Mouse (Mus musculus) midbrain, embryonic 15.5 days (tissue): ENCODE data around the gene Aldh1a3. TPM values are rescaled to one million over a fixed set of nuclear protein-coding genes. Genes with fewer than 3 reads are reported as not detected.

Source experiments
- ATAC-seq: fragments of 200-750 bp; cut with Nextera tagmentation; replicated peaks from 2 replicates; pipeline ENCODE4 v1.8.0; 2017; ENCODE audit warnings: moderate TSS enrichment
- H3K27ac ChIP-seq: fragments of 300-500 bp; sonication (generic); 2 replicates; pipeline ENCODE4 v1.5.1; 2015; ENCODE audit warnings: mild to moderate bottlenecking, inconsistent platforms
- H3K27me3 ChIP-seq: fragments of 300-500 bp; sonication (generic); replicated peaks from 2 replicates; pipeline ENCODE4 v1.6.1; 2015; ENCODE audit warnings: inconsistent platforms
- H3K36me3 ChIP-seq: fragments of 300-500 bp; sonication (generic); replicated peaks from 2 replicates; pipeline ENCODE4 v1.6.1; 2015; ENCODE audit warnings: inconsistent platforms
- H3K4me1 ChIP-seq: fragments of 300-500 bp; sonication (generic); 2 replicates; pipeline ENCODE4 v1.6.1; 2015; ENCODE audit warnings: inconsistent platforms
- H3K4me2 ChIP-seq: fragments of 300-500 bp; sonication (generic); 2 replicates; pipeline ENCODE4 v1.6.1; 2015; ENCODE audit warnings: inconsistent platforms, mild to moderate bottlenecking, moderate library complexity
- H3K4me3 ChIP-seq: fragments of 300-500 bp; sonication (generic); 2 replicates; pipeline ENCODE4 v1.5.1; 2015; ENCODE audit warnings: mild to moderate bottlenecking, inconsistent platforms
- H3K9ac ChIP-seq: fragments of 300-500 bp; sonication (generic); 2 replicates; pipeline ENCODE4 v1.6.1; 2015; ENCODE audit warnings: mild to moderate bottlenecking, inconsistent platforms
- H3K9me3 ChIP-seq: fragments of 300-500 bp; sonication (generic); 2 replicates; pipeline ENCODE4 v1.6.1; 2016; ENCODE audit warnings: inconsistent platforms
- WGBS: fragments of 180-500 bp; shearing (Covaris S2); methylation state at CpG from one replicate; pipeline ENCODE4 v1.1.7; 2015; ENCODE audit warnings: mixed read lengths; 5-methylcytosine and 5-hydroxymethylcytosine counted together
- polyA plus RNA-seq: library from polyadenylated mRNA; unstranded; fragments of >200 nt; fragmentation: Nextera tagmentation; extraction: Ambion mirVana; gene quantifications from 2 replicates; pipeline ENCODE4 v1.2.1, GENCODE M21; 2015

Aldh1a3 gene
- polyA plus RNA-seq, 1 experiment from 2014 or later = 0.83 TPM

DNA sequence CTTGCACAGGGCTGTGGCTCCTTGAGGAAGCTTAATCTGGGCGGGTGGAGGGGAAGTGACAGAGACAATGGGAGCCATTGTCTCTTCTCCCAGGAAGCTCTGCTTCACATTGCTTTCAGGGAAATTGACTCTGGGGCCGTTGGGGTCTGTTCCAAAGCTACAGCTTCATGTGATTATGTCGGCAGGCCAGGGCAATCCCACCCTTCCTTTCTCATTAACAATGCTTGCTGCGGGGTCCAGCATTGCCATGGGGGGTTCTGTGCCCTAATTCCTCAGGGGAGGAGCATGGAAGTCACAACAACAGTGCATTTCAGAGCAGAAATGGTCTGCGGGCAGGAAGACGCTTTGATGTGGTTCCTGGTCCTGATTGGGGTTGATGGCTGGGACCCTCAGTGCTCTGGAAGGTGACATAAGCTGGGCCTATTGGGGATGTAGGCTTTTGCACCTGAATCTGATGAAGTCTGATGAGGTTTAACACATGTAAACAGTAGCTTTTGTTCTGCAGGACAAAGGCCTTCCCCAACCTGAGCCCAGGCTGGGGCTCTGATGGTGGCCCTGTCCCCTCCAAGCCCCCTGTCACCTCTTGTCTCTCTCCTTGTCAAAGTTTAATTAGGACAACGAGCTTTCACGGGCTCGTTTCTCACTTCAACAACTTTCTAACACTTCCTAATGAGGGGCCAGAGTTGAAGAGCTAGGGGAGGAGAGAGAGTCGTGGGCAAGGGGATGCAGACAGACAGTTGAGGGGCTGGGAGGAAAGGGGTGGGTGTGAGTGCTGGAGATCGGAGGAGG is 18.0 kb upstream of the Aldh1a3 start:
- WGBS = 23% methylated on average over 11 of the region's 11 CpGs
- ATAC-seq = no peak
- Histone ChIP-seq H3K27me3 (no peaks in the 10 kb centered on the region), H3K4me2 (no peak overlapping the region), H3K9ac (no peak overlapping the region), H3K9me3 (no peaks in the 10 kb centered on the region), H3K27ac (no peak overlapping the region), H3K4me1 (peaks cover 8% of the 10 kb centered on the region), H3K36me3 (no peaks in the 10 kb centered on the region), H3K4me3 (no peak overlapping the region)

DNA sequence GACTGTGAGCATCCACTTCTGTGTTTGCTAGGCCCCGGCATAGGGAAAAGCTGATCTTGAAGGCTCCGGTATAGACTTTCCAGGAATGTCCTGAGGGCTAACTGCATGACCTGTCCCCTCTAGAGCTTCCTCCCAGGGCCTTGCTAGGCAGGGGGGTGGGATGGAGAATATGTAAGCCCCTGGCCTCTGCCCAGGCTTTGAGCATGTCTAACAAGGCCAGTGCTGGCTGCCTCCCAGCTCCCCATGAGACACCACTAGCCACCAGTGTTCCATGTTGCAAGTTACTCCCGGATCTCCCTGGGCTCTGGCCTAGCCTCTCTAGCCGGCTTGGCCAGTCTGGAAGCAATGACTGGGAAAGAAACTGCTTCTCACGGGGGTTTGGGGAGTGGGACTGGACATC is 17.4 kb upstream of the Aldh1a3 start:
- no peak overlapping the region for H3K4me3 ChIP-seq
- no peak overlapping the region for H3K4me2 ChIP-seq
- H3K27ac ChIP-seq = no peak overlapping the region
- 59% methylated on average over 5 of the region's 5 CpGs for WGBS
- no peak overlapping the region for H3K9ac ChIP-seq
- H3K9me3 ChIP-seq = no peaks in the 10 kb centered on the region
- no peaks in the 10 kb centered on the region for H3K27me3 ChIP-seq
- ATAC-seq = no peak
- peaks cover 5% of the 10 kb centered on the region for H3K4me1 ChIP-seq
- no peaks in the 10 kb centered on the region for H3K36me3 ChIP-seq

DNA sequence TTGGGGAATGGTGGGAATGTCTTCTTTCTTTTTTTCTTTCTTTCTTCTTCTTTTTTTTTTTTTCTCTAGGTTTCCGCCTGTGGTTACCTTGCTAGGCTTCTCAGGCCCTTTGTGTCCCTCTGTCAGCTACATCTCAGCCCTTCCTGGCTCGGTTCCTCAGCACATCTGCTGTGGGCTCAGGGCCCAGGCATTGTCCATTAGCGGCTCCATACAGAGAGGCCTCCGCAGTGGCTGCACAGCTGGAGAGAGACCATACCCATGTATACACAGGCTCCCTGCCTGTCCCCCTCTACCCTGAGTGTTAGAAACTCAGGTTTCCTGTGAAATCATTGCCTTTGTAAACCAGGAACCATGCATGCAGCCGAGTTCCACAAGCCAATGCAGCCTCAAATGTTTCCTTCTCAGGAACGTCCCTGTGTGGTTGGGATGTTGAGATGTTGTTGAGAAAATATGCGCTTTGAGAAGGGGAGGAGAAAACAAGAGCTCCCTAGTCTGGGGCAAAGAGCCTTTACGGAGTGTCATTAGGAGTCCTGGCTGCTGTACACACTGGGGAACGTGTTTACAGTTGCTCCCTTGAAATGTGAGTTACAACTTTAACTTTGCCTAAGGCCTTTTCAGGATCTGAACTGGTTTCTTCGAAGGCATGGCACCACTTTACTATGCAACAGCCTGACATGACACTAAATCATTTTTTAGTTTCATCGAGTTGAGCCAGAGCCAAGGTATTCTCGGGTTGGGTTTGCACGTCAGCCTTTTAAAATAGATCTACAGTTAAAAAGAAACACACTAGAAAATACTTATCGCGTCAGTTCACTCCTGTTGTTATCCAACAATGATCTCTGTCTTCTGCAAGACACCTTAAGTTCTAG is 15.4 kb upstream of the Aldh1a3 start:
- no peak overlapping the region for H3K9ac ChIP-seq
- H3K36me3 ChIP-seq = no peaks in the 10 kb centered on the region
- H3K4me2 ChIP-seq = no peak overlapping the region
- H3K9me3 ChIP-seq = no peaks in the 10 kb centered on the region
- WGBS = 65% methylated on average over 15 of the region's 15 CpGs
- H3K4me3 ChIP-seq = no peak overlapping the region
- H3K27me3 ChIP-seq = no peaks in the 10 kb centered on the region
- H3K4me1 ChIP-seq = peaks cover 4% of the 10 kb centered on the region; the same call in 1 of the 2 replicates
- no peak for ATAC-seq
- no peak overlapping the region for H3K27ac ChIP-seq

DNA sequence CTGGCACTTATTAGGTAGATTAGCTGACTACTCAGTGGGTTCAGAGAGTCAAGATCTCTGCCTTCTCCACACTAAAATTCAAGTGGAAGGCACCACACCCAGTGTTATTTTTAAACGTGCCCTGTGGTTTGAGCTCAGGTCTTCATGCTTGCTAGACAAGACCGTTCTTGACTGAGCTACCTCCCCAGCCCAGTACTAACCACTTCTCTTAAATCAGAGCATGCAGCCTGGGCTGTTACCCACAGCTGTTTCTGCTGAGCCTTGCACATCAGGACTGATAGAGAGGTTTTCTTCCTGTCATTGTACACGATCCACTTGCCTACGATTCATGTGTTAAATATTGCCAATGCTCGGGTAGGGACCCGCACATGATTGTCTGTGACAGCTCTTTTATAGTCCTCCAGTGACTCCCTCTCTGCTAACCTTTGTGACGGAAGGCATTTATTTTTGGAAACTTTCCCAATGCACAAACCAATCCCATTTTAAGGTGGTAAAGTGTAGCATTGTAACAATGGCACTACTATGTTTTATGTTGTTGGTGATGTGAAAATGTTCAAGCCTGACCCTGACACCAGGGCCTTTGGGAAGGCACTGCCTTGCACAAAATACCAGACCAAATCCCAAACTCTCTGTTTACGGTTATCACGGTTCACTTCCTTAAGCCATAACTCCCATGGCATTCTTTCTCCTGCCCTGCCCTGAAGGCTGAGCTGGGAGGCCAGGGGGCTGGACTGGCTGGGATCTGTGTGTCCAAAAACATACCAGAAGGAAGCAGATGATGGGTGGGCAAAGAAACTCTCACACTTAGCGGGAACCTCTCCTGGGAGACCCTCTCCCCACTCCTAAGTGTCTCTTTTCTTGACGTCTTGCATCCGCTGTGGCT is 11.7 kb upstream of the Aldh1a3 start:
- 68% methylated on average over 12 of the region's 12 CpGs for WGBS

DNA sequence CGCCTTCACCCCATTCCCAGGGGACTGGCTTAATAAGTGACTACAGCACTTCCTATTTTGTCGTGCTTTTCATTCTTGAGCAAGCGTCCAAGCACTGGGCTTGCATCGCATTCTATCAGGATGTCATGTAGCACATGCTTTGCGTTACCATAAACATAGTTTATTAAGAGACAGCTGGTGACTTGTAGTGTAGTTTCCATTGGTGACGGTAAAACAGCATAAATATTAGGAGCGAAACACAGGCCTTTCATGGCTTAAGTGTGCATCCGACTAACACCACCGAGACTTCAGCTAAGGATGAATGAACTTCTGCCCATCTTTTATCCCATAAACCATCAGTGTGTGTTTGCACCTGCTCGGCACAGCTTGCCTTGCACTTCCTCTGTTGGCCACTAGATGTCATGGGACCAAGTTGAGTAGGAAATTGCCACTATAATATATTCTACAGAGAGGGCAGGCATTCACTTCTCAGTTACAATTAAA is 7.2 kb upstream of the Aldh1a3 start:
- 44% methylated on average over 10 of the region's 10 CpGs for WGBS
- ATAC-seq = peak; percentile 56; the same call in 1 of the 2 replicates

More for the DNA sequence above, 11.7 kb upstream of the Aldh1a3 start:
- ATAC-seq = no peak
- no peaks in the 10 kb centered on the region for H3K36me3 ChIP-seq
- H3K9me3 ChIP-seq = no peaks in the 10 kb centered on the region
- H3K4me2 ChIP-seq = no peak overlapping the region
- H3K4me1 ChIP-seq = no peaks in the 10 kb centered on the region
- H3K9ac ChIP-seq = no peak overlapping the region
- H3K27me3 ChIP-seq = no peaks in the 10 kb centered on the region
- no peak overlapping the region for H3K27ac ChIP-seq
- no peak overlapping the region for H3K4me3 ChIP-seq

DNA sequence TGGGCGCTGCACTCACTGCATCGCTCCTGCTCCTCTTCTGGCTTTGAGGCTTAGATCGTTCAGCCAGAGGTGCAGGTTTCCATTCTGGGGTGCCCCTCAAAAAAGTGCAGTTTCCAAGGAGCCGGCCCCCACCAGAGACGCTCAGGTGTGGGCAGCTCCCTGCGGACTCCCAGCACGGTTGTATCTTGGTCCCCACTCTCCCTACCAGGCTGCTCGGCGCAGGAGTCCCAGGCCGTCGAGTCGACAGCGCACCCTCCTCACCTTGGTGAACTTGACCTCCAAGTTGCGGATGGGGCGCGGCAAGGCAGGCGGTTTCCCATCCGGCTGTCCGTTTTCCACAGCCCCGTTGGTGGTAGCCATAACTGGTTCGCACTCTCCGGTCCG is 272 bp downstream of the Aldh1a3 start:
- Histone ChIP-seq H3K36me3 (no peaks in the 10 kb centered on the region), H3K27ac (no peak overlapping the region), H3K4me3 (peak overlapping the region; percentile 42), H3K4me2 (peak overlapping the region; percentile 93), H3K4me1 (peaks cover 16% of the 10 kb centered on the region), H3K9ac (no peak overlapping the region), H3K9me3 (no peaks in the 10 kb centered on the region), H3K27me3 (peaks cover 56% of the 10 kb centered on the region)
- ATAC-seq = peak; percentile 75
- WGBS = 1% methylated on average over 23 of the region's 23 CpGs

More for the DNA sequence above, 7.2 kb upstream of the Aldh1a3 start:
- Histone ChIP-seq H3K9me3 (no peaks in the 10 kb centered on the region), H3K4me2 (no peak overlapping the region), H3K27ac (no peak overlapping the region), H3K9ac (no peak overlapping the region), H3K4me1 (no peaks in the 10 kb centered on the region), H3K27me3 (0 out of 2 replicates have a peak, but pooled peaks cover 5% of the 10 kb centered on the region), H3K4me3 (no peak overlapping the region), H3K36me3 (no peaks in the 10 kb centered on the region)

DNA sequence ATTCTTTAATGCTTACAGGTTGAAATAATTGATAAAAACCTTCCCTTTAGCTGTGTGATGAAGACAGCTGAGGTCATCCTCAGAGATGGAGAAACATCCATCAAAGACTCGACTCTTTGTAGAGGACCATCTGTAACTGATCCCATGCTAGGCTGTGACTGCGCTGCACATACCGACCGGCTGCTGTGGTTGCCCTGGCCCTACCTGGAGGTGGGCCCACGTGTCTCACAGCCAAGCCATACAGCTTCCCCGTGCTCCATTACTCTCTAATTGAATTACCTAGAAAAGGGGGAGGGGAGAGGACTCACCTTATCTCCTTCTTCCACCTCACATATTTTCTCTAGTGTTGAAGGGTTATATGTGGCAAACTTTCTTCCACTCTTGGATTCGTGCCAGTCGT is 5.4 kb downstream of the Aldh1a3 start:
- ATAC-seq = no peak
- WGBS = 77% methylated on average over 8 of the region's 8 CpGs
- peaks cover 25% of the 10 kb centered on the region for H3K27me3 ChIP-seq
- no peak overlapping the region for H3K4me2 ChIP-seq
- no peak overlapping the region for H3K27ac ChIP-seq
- H3K9ac ChIP-seq = no peak overlapping the region
- peaks cover 2% of the 10 kb centered on the region for H3K4me1 ChIP-seq
- no peaks in the 10 kb centered on the region for H3K36me3 ChIP-seq
- no peak overlapping the region for H3K4me3 ChIP-seq
- no peaks in the 10 kb centered on the region for H3K9me3 ChIP-seq

DNA sequence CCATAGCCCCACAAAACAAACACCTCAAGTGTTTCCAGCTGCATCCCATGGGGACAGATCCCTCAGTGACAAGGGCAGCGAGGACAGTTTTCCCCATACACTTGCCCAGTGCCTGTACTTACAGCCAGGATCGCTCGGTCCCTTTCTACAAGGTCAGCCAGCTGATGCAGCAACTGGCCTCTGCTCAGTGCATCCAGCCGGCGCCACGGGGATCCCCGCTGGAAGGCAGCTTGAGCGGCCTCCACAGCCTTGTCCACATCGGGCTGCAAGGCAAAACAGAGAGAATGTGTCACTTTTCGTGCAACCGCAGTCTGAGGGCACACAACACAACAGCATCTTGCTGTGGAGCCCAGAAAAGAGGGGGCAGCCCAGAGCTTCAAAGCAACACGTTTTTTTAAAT is 8.3 kb downstream of the Aldh1a3 start:
- no peaks in the 10 kb centered on the region for H3K4me1 ChIP-seq
- no peak overlapping the region for H3K4me3 ChIP-seq
- H3K9me3 ChIP-seq = no peaks in the 10 kb centered on the region
- no peaks in the 10 kb centered on the region for H3K36me3 ChIP-seq
- no peak overlapping the region for H3K4me2 ChIP-seq
- no peak for ATAC-seq
- no peak overlapping the region for H3K27ac ChIP-seq
- no peak overlapping the region for H3K9ac ChIP-seq
- 52% methylated on average over 12 of the region's 12 CpGs for WGBS
- no peaks in the 10 kb centered on the region; the same call in 1 of the 2 replicates for H3K27me3 ChIP-seq

DNA sequence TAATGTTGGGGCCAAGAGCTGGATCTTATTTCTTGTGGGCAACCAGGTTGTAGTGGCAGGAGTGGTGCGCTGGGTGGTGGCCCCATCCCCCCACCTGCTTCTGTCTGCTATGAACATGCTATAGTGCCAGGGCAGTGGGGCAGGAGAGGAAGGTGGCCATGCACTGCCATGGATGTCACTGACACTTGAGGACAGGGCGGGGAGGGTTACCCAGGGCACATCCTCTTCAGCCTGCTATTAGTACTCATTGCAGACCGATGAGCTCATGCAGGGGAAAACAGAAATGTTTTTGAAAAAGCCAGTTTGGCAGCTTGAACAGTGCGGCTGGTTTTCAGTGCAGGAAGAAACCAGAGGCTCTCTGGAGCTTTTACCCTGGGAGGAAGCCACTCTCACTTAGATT is 10.5 kb downstream of the Aldh1a3 start:
- Histone ChIP-seq H3K9me3 (no peaks in the 10 kb centered on the region), H3K4me1 (no peaks in the 10 kb centered on the region), H3K27me3 (no peaks in the 10 kb centered on the region), H3K4me2 (no peak overlapping the region), H3K9ac (no peak overlapping the region), H3K27ac (no peak overlapping the region), H3K36me3 (no peaks in the 10 kb centered on the region), H3K4me3 (no peak overlapping the region)
- WGBS = 91% methylated on average over 4 of the region's 4 CpGs
- no peak for ATAC-seq

DNA sequence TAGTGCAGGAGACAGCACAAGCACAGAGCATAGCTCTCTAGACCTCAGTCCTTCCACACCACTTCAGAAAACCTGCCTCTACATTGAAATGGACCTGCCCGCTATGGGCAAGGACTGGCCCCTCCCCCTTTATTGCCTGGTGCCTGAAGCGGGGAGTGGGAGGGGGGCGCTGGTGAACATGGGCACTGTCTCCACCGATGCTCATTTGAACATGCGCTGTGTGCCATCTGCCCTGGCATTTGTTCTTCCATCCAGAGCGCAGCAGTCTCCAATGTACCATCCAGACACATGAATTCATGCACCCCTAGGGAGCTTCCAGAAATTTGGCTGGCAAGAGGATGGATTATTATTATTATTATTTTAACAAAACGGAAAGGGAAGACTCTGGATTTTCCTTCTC is 14.2 kb downstream of the Aldh1a3 start:
- Histone ChIP-seq H3K27me3 (no peaks in the 10 kb centered on the region), H3K4me1 (no peaks in the 10 kb centered on the region), H3K9me3 (no peaks in the 10 kb centered on the region), H3K9ac (no peak overlapping the region), H3K4me2 (no peak overlapping the region), H3K4me3 (no peak overlapping the region), H3K27ac (no peak overlapping the region), H3K36me3 (no peaks in the 10 kb centered on the region)
- 77% methylated on average over 7 of the region's 7 CpGs for WGBS
- peak; percentile 42; the same call in 1 of the 2 replicates for ATAC-seq

DNA sequence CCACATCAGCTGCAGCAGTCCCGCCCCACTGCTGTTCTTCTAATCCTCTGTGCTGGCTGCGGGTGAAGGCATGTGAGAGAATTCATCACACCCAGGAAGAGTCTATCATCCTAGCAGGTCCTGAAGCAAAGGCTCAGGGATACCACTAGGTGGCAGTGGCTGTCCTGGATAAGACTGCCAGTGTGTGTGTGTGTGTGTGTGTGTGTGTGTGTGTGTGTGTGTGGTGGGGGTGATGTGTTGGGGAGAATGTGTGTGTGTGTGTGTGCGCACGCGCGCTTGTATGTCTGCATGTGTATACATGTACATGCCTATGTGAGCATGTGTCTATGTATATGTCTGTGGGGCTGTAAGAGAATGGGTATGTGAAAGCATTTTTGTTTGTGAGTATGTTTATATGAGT is 17.9 kb downstream of the Aldh1a3 start:
- Histone ChIP-seq H3K9ac (no peak overlapping the region), H3K36me3 (no peaks in the 10 kb centered on the region), H3K4me3 (no peak overlapping the region), H3K4me2 (no peak overlapping the region), H3K9me3 (no peaks in the 10 kb centered on the region), H3K27ac (no peak overlapping the region), H3K4me1 (no peaks in the 10 kb centered on the region), H3K27me3 (no peaks in the 10 kb centered on the region)
- 68% methylated on average over 6 of the region's 6 CpGs for WGBS
- 0 out of 2 replicates have a peak, but pooled peaks have one; percentile 25 for ATAC-seq

DNA sequence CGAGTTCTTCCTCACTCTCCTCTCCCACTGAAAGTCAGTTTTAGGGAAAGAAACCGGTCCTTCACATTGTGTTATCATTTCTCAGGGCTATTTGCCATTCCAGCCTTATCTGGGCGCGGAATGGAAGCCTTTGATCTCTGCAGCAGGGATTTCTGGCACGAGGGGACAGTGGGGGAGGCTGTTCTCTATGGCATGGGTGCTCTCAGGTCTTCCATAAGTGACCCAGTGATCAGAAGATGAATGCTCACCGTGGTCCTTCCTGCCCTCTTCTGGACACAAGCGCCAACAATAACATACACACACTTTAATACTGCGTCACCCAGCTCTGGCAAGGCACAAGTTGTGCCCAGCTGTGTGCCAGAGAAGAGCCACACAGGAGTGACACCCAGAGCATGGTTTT is 20.3 kb downstream of the Aldh1a3 start:
- 74% methylated on average over 8 of the region's 8 CpGs for whole genome bisulfite sequencing

More for the DNA sequence above, 20.3 kb downstream of the Aldh1a3 start:
- Histone ChIP-seq H3K36me3 (no peaks in the 10 kb centered on the region), H3K9me3 (no peaks in the 10 kb centered on the region), H3K4me2 (no peak overlapping the region), H3K4me1 (no peaks in the 10 kb centered on the region), H3K9ac (no peak overlapping the region), H3K4me3 (no peak overlapping the region), H3K27ac (no peak overlapping the region), H3K27me3 (no peaks in the 10 kb centered on the region)
- no peak for ATAC-seq
